Mouse (Mus musculus): ENCODE data around the gene Calr4.

Calr4 gene

GRCm38 (mm10) chr4:109236186-109236879, 2.0 kb downstream of the Calr4 start:
- no peak for DNase-seq

DNA sequence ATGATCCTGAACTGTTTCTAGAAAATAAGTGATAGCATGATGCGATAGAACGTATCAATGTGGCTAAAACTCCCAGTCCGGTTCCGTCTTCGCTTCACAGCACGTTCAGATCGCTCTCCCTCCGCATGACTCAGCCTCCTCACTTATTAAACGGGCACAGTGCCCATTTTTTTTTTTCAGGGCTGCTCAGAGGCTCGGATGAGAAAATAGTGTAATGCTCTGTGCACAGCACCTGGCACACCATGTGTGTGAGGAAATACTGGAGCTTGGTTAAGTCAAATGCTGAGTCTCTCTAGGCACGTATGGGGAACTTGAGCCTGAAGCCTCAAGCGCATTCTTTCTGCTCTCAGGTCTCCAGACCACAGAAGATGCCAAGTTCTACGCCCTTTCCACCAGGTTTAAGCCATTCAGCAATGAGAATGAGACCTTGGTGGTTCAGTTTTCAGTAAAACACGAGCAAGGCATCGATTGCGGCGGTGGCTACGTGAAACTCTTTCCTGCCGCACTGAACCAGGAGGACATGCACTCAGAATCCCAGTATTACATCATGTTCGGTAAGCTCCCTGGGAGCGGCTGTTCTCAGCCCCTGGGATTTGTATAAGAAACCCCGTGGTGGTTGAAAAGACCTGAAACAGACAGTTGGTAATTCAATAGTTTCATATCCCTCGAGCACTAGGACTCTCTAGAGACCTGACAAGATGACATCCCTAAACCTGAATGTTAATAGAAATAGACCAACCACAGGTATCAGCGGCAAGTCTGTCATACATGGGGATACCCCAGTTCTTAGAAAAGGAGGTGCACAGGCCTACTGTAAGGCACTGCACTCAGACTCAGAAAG, 4.4 kb downstream of the Calr4 start:
- no peak for DNase-seq

- no peak for DNase-seq
Observed at GRCm38 (mm10) chr4:109241221-109241620, 6.9 kb downstream of the Calr4 start.

- DNase-seq: peak in 1 of 2 experiments; percentile 25
Observed at GRCm38 (mm10) chr4:109241934-109242333, 7.6 kb downstream of the Calr4 start.

- no peak for DNase-seq
Observed at GRCm38 (mm10) chr4:109244506-109244905, 10.2 kb downstream of the Calr4 start.

DNA sequence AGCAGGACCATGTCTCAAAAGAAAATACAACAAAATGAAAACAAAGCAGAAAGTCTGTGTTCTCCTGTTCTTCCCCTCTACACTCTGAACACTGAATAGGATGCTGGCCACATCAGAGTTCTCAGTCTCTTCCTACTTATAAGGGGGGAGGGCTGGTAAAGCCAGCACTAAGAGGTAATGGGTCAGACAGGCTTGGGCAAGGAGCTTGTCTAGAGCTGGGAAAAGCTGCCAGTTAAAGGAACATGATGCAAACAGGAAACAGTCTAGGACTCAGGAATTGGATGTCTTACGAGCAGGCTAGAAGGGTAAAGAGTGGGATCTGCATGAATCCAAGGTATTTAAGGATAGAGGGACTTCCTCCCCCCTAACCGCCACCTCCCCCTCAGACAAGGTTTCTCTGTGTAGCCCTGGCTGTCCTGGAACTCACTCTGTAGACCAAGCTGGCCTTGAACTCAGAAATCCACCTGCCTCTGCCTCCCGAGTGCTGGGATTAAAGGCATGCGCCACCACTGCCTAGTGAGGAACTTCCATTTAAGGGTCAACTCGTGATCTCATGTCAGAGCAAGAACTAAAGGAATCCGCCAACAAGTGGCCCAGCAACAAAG, 10.8 kb downstream of the Calr4 start:
- DNase-seq: no peak

GRCm38 (mm10) chr4:109251605-109252004, 17.3 kb downstream of the Calr4 start:
- peak; percentile 19 to 46 for DNase-seq

DNA sequence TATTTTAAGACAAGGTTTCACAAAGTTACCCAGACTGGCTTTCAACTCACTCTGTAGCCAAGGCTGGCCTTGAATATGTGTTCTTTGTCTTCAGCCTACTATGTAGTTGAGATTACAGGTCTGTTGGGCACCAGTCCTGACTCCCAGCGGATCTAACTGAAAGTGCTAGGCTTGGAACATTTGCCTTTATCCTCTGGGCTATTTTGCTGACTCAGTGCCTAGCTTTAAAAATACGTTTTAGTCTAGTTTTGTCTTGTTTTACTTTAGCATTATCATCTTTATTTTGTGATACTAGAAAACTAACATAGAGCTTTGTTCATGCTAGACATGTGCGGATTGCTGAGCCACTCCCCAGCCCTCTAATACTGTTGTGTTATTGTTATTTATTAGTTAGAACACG, 17.9 kb downstream of the Calr4 start:
- no peak for DNase-seq

GRCm38 (mm10) chr4:109253664-109254151, 19.4 kb downstream of the Calr4 start:
- peak in 1 of 2 experiments; percentile 13 for DNase-seq

GRCm38 (mm10) chr4:109254511-109254910, 20.2 kb downstream of the Calr4 start:
- DNase-seq: no peak

DNA sequence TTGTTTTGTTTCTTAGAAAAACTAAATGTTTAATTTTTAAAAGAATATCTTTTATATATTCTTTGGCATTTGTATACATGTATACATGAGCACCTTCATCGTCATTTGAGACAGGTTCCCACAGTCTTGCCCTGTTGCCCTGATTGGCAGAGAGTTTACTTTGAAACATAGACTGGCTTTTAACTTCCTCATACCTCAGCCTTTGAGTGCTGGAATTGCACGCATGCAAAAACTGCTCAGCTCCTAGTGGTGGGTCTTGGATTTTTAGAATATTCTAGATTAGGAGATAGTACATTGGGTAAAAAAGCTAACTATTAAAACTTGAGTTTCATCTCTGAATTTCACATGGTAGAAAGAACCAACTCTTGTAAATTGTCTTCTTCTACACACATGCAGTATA, 21.0 kb downstream of the Calr4 start:
- DNase-seq: no peak

GRCm38 (mm10) chr4:109255727-109256417, 21.6 kb downstream of the Calr4 start:
- no peak for DNase-seq

DNA sequence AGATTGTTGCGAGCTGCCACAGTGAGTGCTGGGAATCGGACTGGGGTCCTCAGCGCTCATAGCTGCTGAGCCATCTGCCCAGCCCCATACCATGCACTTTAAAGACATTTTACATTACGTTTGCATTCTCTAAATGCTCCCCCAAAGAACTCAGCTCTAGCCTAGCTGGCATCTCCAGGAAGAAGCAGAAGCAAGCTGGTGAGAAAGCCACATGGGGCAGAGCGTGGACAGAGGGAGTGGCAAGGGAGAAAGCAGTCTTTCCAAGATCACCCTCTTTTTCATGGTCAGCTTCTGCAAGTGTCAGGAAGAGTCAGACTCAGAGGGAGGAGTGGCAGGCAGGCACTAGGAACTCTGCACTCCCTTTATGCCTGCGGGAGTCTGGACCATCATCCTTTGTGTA, 22.5 kb downstream of the Calr4 start:
- no peak for DNase-seq

DNA sequence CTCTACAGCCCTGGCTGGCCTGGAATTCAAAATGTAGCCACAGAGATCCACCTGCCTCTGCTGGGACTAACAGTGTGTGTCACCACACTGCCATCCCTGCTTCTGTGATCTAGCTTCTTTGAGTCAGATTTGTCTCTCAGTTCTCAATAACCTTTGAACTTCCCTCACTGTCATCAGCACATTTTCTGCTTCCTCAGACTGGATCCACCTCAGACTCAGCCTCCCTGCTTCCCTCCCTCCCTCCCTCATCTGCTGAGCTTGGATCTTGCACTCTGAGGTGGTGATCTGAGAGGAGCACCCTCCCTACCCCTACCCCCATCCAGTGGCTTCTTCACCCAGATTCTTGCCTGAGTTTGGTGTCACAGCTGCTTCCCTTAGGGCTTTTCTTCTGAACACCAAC, 23.4 kb downstream of the Calr4 start:
- DNase-seq: no peak

GRCm38 (mm10) chr4:109262068-109262467, 27.8 kb downstream of the Calr4 start:
- DNase-seq: no peak

DNA sequence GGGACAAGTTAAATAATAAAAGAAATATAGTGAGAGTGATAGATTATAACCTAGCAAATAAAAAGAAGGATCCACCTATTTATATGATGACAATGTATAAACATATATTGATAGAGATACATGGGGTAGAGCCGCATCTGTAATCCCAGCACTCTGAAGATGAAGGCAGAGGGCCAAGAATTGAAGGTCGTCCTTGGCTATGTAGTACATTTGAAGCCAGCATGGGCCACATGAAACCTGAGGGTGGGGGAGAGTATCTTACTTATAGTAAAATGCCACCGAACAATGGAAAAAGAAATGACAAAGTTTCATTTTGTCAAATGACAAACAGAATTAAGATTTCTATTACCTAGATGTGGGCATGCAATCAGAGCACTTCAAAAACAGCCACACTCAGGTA, 31.8 kb downstream of the Calr4 start:
- no peak for DNase-seq

- no peak for DNase-seq
Observed at GRCm38 (mm10) chr4:109266744-109267143, 32.5 kb downstream of the Calr4 start.

DNA sequence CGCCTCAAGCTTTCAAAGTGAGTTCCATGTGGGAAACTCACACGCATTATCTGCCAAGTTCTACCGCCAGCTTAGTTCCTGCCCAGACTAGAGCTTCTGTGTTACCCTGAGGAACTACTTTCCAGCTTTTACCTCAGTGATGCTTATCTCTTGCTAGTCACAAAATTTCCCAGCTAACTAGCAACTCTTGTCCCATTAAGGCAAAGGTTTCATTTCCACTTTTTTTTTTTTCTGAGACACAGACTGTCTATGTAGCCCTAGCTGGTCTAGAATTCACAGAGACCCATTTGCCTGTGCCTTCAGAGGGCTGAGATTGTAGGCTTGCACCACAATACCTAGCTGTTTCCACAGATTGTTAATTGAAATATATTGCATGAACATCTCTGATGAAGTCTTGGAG, 33.2 kb downstream of the Calr4 start:
- DNase-seq: no peak

DNA sequence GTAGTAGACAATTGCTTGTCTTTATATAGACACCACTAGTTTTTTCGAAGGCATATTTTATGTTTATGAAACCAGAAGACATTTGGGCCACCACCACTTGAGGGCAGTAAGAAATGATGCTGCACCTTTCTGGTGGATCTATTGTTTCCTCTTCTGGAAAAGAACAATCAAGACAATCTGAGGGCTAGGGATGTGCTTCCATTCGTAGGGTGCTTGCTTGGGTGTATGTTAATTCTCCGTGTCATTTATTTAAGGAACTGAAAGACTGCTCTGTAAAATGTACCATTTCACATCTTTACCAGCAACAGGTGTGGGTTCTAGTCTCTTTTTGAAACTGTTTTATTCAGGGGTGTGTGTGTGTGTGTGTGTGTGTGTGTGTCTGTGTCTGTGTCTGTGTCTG, 34.6 kb downstream of the Calr4 start:
- no peak for DNase-seq

DNA sequence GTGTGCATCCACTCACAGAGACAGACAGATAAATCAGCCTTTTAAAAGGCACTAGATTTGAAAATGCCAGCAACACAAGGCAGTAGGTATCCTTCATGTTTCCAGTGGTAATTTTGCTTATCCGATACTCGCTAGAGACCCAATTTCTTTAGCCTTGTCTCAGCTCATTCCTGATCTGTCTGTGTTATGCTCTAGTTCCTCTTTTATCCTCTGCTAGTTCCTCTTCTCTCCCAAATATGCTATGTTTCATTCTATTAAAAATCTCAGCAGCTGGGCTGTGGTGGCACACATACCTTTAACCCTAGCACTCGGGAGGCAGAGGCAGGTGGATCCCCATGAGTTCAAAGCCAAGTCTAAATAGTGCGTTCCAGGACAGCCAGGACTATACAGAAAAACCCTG, 37.5 kb downstream of the Calr4 start:
- DNase-seq: no peak

DNA sequence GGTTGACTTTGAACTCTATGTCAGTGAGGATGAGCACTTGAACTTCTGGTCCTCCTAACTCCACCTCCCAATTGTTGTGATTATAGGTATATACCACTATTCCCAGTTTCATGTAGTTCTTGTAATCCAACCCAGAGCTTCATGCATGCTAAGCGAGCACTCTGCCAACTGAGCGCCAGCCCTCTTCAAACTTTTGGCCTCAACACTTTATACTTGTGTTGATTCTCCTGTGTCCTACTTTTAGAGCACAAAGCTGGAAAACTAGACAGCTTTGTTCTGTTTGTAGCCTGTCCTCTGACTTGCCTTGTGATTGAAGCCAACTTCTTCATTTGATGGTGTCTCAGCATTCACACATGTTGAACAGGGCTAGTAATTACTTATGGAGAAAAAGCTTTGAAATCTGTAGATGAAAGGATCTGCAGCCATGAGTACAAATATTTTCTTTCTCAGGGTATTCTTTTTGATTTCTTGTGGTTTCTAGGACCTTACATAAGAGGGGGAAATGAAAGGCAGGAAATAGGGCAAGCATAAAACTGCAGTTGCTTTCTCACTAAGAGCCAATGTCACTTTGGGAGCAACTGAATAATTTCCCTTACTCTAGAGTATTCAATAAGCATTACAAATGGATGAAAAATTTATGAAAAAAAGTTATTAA, 39.4 kb downstream of the Calr4 start:
- no peak for DNase-seq

DNA sequence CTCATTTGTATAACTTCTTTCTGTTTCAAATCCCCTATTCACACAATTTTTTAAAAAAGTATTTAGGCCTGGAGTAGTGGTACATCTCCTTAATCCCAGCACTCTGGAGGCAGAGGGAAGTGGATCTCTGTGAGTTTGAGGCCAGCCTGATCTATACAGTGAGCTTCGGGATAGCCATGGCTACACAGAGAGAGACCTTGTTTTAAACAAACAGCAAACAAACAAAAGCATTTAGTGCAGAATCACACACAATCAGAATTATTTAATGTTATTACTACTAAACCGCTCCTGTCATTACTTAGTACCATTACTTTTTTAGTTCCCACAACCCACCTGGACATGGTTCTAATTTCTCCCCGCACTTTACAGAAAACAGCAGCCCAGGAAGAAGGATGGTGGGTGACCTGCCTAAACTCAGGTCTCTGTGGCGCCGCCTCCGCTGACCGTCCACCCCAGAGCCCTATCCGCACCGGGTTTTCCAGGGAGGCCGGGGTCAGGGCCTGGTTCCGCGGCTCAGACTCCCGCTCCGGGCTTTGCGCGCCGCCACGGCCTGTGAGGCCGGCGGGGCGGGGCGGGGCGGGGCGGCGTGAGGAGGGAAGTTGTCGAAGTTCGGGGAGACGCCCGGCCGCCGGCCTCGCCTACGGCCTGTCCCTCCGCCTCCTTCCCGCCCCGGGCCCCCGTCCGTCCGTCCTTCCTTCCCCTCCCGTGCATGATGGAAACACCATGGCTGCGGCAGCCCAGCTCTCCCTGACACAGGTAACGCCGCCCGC, 45.6 kb downstream of the Calr4 start, which contains the start of gene Eps15:
Eps15 (plus strand) TSS at position 580 of the 770 bp plus-strand sequence.
- peak; percentile 93 to 94 for DNase-seq

Data from lung, adult 18-20 months (tissue).